Mouse (Mus musculus): ENCODE measurements around the gene Ctnnal1. TPM values are rescaled to one million over a fixed set of nuclear protein-coding genes. Genes with fewer than 3 reads are reported as not detected.

Gene Ctnnal1
- 23.4 and 23.7 TPM in 2 replicates for polyA plus RNA-seq (2016; fragmentation: Nextera tagmentation; extraction: Ambion mirVana)

GRCm38 (mm10) chr4:56865003-56865511 lies at the start of gene Ctnnal1:
Gene Ctnnal1, minus strand, starts transcription at chr4:56865188.
- no peaks in the 10 kb centered on the region for H3K9me3 ChIP-seq (replicated peaks)
- under 1% methylated on average over 45 of the region's 45 CpGs for WGBS
- no peaks in the 10 kb centered on the region for H3K27me3 ChIP-seq
- peak within 1 kb of the TSS; percentile 70 for H3K4me3 ChIP-seq
- peak within 1 kb of the TSS; percentile 88 for H3K9ac ChIP-seq
- peak within 1 kb of the TSS; percentile 80 for H3K27ac ChIP-seq
- peak; percentile 97 for ATAC-seq (ENCODE audit: low FRiP score)
- peak within 1 kb of the TSS; percentile 72 for H3K4me2 ChIP-seq (replicated peaks)
- H3K4me1 ChIP-seq, result peaks cover 15% of the 10 kb centered on the region
- no peaks in the 10 kb centered on the region for H3K36me3 ChIP-seq

- ATAC-seq (ENCODE audit: low FRiP score), result no peak
- no peak overlapping the region for H3K27ac ChIP-seq
- no peak overlapping the region for H3K4me2 ChIP-seq (replicated peaks)
- peaks cover 41% of the 10 kb centered on the region for H3K36me3 ChIP-seq
- no peak overlapping the region for H3K4me3 ChIP-seq
- H3K27me3 ChIP-seq, result no peaks in the 10 kb centered on the region
- no peak overlapping the region for H3K9ac ChIP-seq
- H3K9me3 ChIP-seq (replicated peaks), result no peaks in the 10 kb centered on the region
- no peaks in the 10 kb centered on the region for H3K4me1 ChIP-seq
- WGBS, result 71% methylated on average over 1 of the region's 1 CpGs
Observed at GRCm38 (mm10) chr4:56914761-56915160, 49.8 kb upstream of the Ctnnal1 start.

DNA sequence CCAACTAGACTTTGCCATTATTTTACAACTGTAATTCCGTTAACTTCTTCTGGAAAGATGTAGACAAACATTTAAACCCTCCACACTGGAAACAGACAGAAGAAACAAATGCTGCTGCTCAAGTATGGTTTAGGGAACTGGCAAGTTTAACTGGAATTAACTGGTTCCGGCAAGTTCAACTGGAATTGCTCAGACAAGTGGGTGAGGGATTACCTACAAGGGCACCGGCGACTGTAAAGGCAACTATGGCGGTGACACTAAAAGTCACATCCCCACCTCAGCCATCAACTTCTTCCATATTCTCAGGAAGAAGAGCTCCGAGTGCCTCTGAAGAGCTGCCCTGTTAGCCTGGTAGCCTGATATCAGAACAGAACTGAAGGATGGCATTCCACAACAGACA lies 49.4 kb upstream of the Ctnnal1 start:
- Histone ChIP-seq H3K27me3 (no peaks in the 10 kb centered on the region), H3K4me2 (replicated peaks) (no peak overlapping the region), H3K4me3 (no peak overlapping the region), H3K27ac (no peak overlapping the region), H3K9ac (no peak overlapping the region), H3K9me3 (replicated peaks) (no peaks in the 10 kb centered on the region), H3K36me3 (peaks cover 46% of the 10 kb centered on the region), H3K4me1 (no peaks in the 10 kb centered on the region)
- 94% methylated on average over 6 of the region's 6 CpGs for WGBS
- ATAC-seq (ENCODE audit: low FRiP score), result no peak

DNA sequence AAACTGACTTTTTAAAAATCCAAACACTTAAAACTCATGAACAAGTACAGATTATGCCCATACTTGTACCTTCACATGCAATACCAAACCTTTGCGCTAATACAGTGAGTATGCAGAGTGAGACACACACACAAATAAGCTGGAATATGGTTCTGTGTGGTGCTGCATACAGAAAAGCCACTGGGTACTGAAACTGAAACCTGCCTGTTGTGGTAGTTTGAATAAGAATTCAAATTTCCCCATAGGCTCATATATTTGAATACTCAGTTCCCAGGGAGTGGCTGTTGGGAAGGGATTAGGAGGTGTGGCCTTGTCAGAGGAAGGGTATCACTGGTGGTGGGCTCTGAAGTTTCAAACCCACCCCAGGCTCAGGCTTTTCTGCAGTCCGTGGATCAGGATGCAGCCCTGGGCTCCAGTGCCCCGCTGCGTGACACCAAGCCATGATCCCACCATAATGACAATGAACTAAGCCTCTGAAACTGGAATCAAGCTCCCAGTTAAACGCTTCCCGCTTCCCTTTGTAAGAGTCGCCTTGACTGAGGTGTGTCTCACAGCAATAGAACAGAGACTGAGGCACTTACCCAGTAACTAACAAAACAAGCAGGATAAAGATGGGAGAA lies 47.5 kb upstream of the Ctnnal1 start:
- Histone ChIP-seq H3K27ac (no peak overlapping the region), H3K4me3 (no peak overlapping the region), H3K36me3 (peaks cover 49% of the 10 kb centered on the region), H3K9ac (no peak overlapping the region), H3K4me2 (replicated peaks) (no peak overlapping the region), H3K27me3 (no peaks in the 10 kb centered on the region), H3K9me3 (replicated peaks) (no peaks in the 10 kb centered on the region), H3K4me1 (no peaks in the 10 kb centered on the region)
- WGBS, result 91% methylated on average over 7 of the region's 7 CpGs
- no peak for ATAC-seq (ENCODE audit: low FRiP score)

DNA sequence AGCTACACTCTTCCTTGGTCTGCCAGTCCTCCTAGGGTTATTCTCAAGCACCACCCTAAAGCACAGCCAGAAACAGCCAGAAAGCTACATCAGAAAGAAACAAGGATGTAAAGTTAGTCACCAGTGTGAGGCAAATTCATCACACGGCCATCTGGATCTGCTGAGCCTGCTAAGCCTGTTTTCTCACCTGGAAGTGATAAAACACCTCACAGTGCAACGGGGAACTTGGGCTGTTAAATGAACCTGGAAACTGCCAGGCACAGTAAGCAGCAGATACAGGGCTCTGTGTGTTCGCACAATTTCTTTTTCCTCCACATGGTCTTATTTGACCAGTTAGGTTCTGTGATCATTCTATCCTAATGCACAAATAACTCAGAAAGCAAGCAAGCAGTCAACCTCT lies 44.6 kb upstream of the Ctnnal1 start:
- WGBS, result 77% methylated on average over 3 of the region's 3 CpGs

DNA sequence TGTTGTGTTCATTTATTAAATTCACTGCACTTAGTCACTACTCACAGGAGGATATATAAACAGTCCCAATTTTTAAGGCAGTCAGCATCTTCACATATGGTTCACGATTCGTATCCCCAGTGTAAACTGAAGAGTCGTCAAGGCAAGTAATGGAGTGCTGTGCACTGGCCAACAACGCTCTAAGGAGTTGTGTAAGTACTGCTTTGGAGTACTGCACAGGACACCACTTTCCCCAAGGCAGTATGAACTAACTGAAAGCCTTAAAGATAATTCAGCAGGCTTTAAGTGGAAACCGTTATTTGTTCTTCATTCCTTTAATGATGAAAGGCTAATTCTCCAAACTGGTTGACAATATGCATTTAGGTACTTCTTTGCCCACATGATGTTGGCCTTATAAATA lies 42.7 kb upstream of the Ctnnal1 start:
- Histone ChIP-seq H3K27me3 (no peaks in the 10 kb centered on the region), H3K4me3 (no peak overlapping the region), H3K36me3 (peaks cover 44% of the 10 kb centered on the region), H3K9ac (no peak overlapping the region), H3K27ac (no peak overlapping the region), H3K9me3 (replicated peaks) (no peaks in the 10 kb centered on the region), H3K4me2 (replicated peaks) (no peak overlapping the region), H3K4me1 (no peaks in the 10 kb centered on the region)
- no peak for ATAC-seq (ENCODE audit: low FRiP score)
- 95% methylated on average over 5 of the region's 5 CpGs for WGBS

More for the DNA sequence above, 44.6 kb upstream of the Ctnnal1 start:
- no peak overlapping the region for H3K27ac ChIP-seq
- no peak overlapping the region for H3K9ac ChIP-seq
- H3K36me3 ChIP-seq, result peaks cover 40% of the 10 kb centered on the region
- H3K4me3 ChIP-seq, result no peak overlapping the region
- H3K27me3 ChIP-seq, result no peaks in the 10 kb centered on the region
- no peaks in the 10 kb centered on the region for H3K9me3 ChIP-seq (replicated peaks)
- H3K4me2 ChIP-seq (replicated peaks), result no peak overlapping the region
- H3K4me1 ChIP-seq, result no peaks in the 10 kb centered on the region
- no peak for ATAC-seq (ENCODE audit: low FRiP score)

DNA sequence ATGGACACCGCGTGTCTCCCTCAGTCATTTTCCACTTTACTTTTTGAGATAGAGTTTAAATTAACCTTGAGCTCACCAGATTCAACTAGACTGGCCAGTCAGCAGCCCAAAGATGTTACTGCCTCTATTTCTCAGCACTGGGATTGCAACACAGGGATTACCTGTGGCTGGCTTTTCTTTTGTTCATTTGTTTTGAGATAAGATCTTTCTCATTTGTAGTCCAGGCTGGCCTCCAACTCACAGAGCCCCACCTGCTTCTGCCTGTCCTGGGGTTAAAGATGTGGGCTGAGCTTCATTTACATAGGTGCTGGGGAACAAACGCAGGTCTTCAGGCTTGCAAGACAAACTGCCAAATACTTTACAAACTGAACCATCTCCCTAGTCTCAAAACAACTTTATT lies 41.9 kb upstream of the Ctnnal1 start:
- H3K4me3 ChIP-seq, result no peak overlapping the region
- no peak for ATAC-seq (ENCODE audit: low FRiP score)
- H3K36me3 ChIP-seq, result peaks cover 50% of the 10 kb centered on the region
- H3K27ac ChIP-seq, result no peak overlapping the region
- no peaks in the 10 kb centered on the region for H3K27me3 ChIP-seq
- H3K9ac ChIP-seq, result no peak overlapping the region
- H3K4me2 ChIP-seq (replicated peaks), result no peak overlapping the region
- H3K9me3 ChIP-seq (replicated peaks), result no peaks in the 10 kb centered on the region
- WGBS, result 96% methylated on average over 3 of the region's 3 CpGs
- H3K4me1 ChIP-seq, result no peaks in the 10 kb centered on the region

DNA sequence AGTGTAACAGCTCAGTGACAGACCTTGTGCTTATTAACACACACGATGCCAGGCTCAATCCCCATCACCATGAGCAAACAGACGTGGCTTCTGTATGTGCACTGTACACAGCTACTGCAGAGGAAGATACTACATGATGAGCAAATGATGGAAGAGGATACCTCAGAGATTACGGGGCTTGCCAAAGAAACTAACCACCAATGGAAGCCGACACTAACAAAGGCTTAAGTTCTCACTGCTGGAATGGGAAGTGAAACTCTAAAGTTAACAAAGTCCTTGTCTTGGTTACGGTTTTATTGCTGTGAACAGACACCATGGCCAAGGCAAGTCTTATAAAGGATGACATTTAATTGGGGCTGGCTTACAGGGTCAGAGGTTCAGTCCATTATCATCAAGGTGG lies 40.5 kb upstream of the Ctnnal1 start:
- peaks cover 51% of the 10 kb centered on the region for H3K36me3 ChIP-seq
- 95% methylated on average over 5 of the region's 5 CpGs for WGBS

GRCm38 (mm10) chr4:56901671-56902070 lies 36.7 kb upstream of the Ctnnal1 start:
- ATAC-seq (ENCODE audit: low FRiP score), result no peak
- no peaks in the 10 kb centered on the region for H3K4me1 ChIP-seq
- H3K9me3 ChIP-seq (replicated peaks), result 0 out of 2 replicates have a peak, but pooled peaks cover 4% of the 10 kb centered on the region
- H3K36me3 ChIP-seq, result peaks cover 60% of the 10 kb centered on the region
- H3K4me3 ChIP-seq, result no peak overlapping the region
- no peak overlapping the region for H3K27ac ChIP-seq
- H3K27me3 ChIP-seq, result no peaks in the 10 kb centered on the region
- no peak overlapping the region for H3K4me2 ChIP-seq (replicated peaks)
- WGBS, result 96% methylated on average over 2 of the region's 2 CpGs
- H3K9ac ChIP-seq, result no peak overlapping the region

More for the DNA sequence above, 40.5 kb upstream of the Ctnnal1 start:
- no peak overlapping the region for H3K4me2 ChIP-seq (replicated peaks)
- no peak for ATAC-seq (ENCODE audit: low FRiP score)
- no peaks in the 10 kb centered on the region for H3K27me3 ChIP-seq
- no peak overlapping the region for H3K27ac ChIP-seq
- no peak overlapping the region for H3K4me3 ChIP-seq
- no peak overlapping the region for H3K9ac ChIP-seq
- H3K4me1 ChIP-seq, result no peaks in the 10 kb centered on the region
- H3K9me3 ChIP-seq (replicated peaks), result 0 out of 2 replicates have a peak, but pooled peaks cover 4% of the 10 kb centered on the region

GRCm38 (mm10) chr4:56899216-56899615 lies 34.2 kb upstream of the Ctnnal1 start:
- Histone ChIP-seq H3K36me3 (peaks cover 57% of the 10 kb centered on the region), H3K9ac (no peak overlapping the region), H3K27ac (no peak overlapping the region), H3K4me3 (no peak overlapping the region), H3K4me2 (replicated peaks) (no peak overlapping the region), H3K9me3 (replicated peaks) (0 out of 2 replicates have a peak, but pooled peaks cover 4% of the 10 kb centered on the region), H3K27me3 (no peaks in the 10 kb centered on the region), H3K4me1 (no peaks in the 10 kb centered on the region)
- 80% methylated on average over 8 of the region's 8 CpGs for WGBS
- ATAC-seq (ENCODE audit: low FRiP score), result no peak

DNA sequence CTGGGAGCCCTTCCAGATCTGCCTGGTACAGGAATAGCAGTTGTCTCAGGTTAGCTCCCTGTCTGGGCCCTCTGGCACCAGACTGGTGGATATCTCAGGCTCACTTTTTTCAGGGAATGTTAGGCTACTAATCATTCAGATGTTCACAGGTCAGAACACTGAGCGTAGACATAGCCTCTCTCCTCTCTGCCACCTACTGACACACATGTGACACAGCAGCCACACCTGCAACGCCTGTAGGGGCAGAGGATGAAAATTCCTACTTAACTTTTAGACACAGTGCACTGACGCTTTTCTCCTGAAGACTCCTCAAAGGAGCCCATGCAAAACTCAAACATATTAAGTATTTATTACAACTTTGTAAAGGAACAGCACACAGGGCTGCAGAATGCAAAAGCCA lies 32.5 kb upstream of the Ctnnal1 start:
- Histone ChIP-seq H3K4me1 (no peaks in the 10 kb centered on the region), H3K27me3 (no peaks in the 10 kb centered on the region), H3K36me3 (peaks cover 45% of the 10 kb centered on the region), H3K27ac (no peak overlapping the region), H3K4me2 (replicated peaks) (no peak overlapping the region), H3K4me3 (no peak overlapping the region), H3K9ac (no peak overlapping the region), H3K9me3 (replicated peaks) (0 out of 2 replicates have a peak, but pooled peaks cover 4% of the 10 kb centered on the region)
- ATAC-seq (ENCODE audit: low FRiP score), result no peak
- 88% methylated on average over 3 of the region's 3 CpGs for WGBS

- H3K27ac ChIP-seq, result no peak overlapping the region
- H3K9ac ChIP-seq, result no peak overlapping the region
- WGBS, result 89% methylated on average over 3 of the region's 3 CpGs
- H3K36me3 ChIP-seq, result peaks cover 37% of the 10 kb centered on the region
- no peaks in the 10 kb centered on the region for H3K4me1 ChIP-seq
- no peak for ATAC-seq (ENCODE audit: low FRiP score)
- H3K27me3 ChIP-seq, result no peaks in the 10 kb centered on the region
- H3K4me2 ChIP-seq (replicated peaks), result no peak overlapping the region
- no peaks in the 10 kb centered on the region for H3K9me3 ChIP-seq (replicated peaks)
- no peak overlapping the region for H3K4me3 ChIP-seq
Observed at GRCm38 (mm10) chr4:56894196-56894595, 29.2 kb upstream of the Ctnnal1 start.

- H3K4me1 ChIP-seq, result no peaks in the 10 kb centered on the region
- 89% methylated on average over 6 of the region's 6 CpGs for WGBS
- H3K4me3 ChIP-seq, result no peak overlapping the region
- peaks cover 31% of the 10 kb centered on the region for H3K36me3 ChIP-seq
- no peak overlapping the region for H3K9ac ChIP-seq
- no peaks in the 10 kb centered on the region for H3K9me3 ChIP-seq (replicated peaks)
- H3K27ac ChIP-seq, result no peak overlapping the region
- no peaks in the 10 kb centered on the region for H3K27me3 ChIP-seq
- ATAC-seq (ENCODE audit: low FRiP score), result no peak
- no peak overlapping the region for H3K4me2 ChIP-seq (replicated peaks)
Observed at GRCm38 (mm10) chr4:56892501-56893115, 27.6 kb upstream of the Ctnnal1 start.
